Mouse (Mus musculus) embryonic facial prominence, embryonic 15.5 days (tissue): Measurements from ENCODE around the gene Relch. TPM values are rescaled to one million over a fixed set of nuclear protein-coding genes. Genes with fewer than 3 reads are reported as not detected.
"Not testable (repeated sequence)": the region's sequence is repeated elsewhere in the genome, so short reads cannot be mapped to it uniquely, and the experiment has no call there.

Experiments
- ATAC-seq: fragments of 200-750 bp; cut with Nextera tagmentation; 2 replicates; pipeline ENCODE4 v1.8.0; 2017; ENCODE audit warnings: low read depth, moderate TSS enrichment; ENCODE audit not compliant: insufficient number of reproducible peaks, low FRiP score, low TSS enrichment
- H3K27ac ChIP-seq: fragments of 300-500 bp; sonication (generic); replicated peaks from 2 replicates; pipeline ENCODE4 v1.5.1; 2015; ENCODE audit warnings: mild to moderate bottlenecking, inconsistent platforms
- H3K27me3 ChIP-seq: fragments of 300-500 bp; sonication (generic); 2 replicates; pipeline ENCODE4 v1.6.1; 2015; ENCODE audit warnings: inconsistent platforms
- H3K36me3 ChIP-seq: fragments of 300-500 bp; sonication (generic); 2 replicates; pipeline ENCODE4 v1.6.1; 2015; ENCODE audit warnings: mild to moderate bottlenecking, inconsistent platforms
- H3K4me1 ChIP-seq: fragments of 300-500 bp; sonication (generic); 2 replicates; pipeline ENCODE4 v1.6.1; 2015; ENCODE audit warnings: inconsistent platforms
- H3K4me2 ChIP-seq: fragments of 300-500 bp; sonication (generic); replicated peaks from 2 replicates; pipeline ENCODE4 v1.6.1; 2015; ENCODE audit warnings: mild to moderate bottlenecking, inconsistent platforms
- H3K4me3 ChIP-seq: fragments of 300-500 bp; sonication (generic); replicated peaks from 2 replicates; pipeline ENCODE4 v1.5.1; 2015; ENCODE audit warnings: mild to moderate bottlenecking, inconsistent platforms
- H3K9ac ChIP-seq: fragments of 300-500 bp; sonication (generic); 2 replicates; pipeline ENCODE4 v1.6.1; 2015; ENCODE audit warnings: inconsistent platforms
- H3K9me3 ChIP-seq: fragments of 300-500 bp; sonication (generic); replicated peaks from 2 replicates; pipeline ENCODE4 v1.6.1; 2016; ENCODE audit warnings: inconsistent platforms
- WGBS: fragments of 180-500 bp; shearing (Covaris S2); methylation state at CpG from one replicate; pipeline ENCODE4 v1.1.7; 2015; 5-methylcytosine and 5-hydroxymethylcytosine counted together
- polyA plus RNA-seq: library from polyadenylated mRNA; unstranded; fragments of >200 nt; fragmentation: Nextera tagmentation; extraction: Ambion mirVana; gene quantifications from 2 replicates; pipeline ENCODE4 v1.2.1, GENCODE M21; 2015

Relch gene
- polyA plus RNA-seq, 1 experiment from 2014 or later = 27.2 TPM

DNA sequence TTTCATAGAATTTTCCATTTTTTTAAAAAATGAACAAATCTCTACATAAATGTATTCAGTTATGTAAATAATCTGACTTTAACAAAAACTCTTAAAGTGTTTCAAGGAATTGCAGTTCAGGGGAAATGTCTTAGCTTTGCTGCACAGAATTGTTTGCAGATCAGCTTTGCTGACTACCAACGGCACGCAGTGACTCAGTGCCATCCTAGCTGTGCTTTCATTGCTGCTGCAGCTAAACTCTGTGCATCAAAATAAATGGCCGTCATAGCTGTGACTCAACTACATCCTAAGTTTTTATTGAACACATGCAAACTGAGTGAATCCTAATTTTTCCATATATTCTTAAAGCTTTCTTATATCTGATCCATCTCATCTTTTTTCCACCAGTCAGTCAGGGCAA is 21.8 kb downstream of the Relch start:
- no peak overlapping the region for H3K9ac ChIP-seq
- no peaks in the 10 kb centered on the region; the same call in 1 of the 2 replicates for H3K36me3 ChIP-seq
- H3K27ac ChIP-seq = no peak overlapping the region
- no peaks in the 10 kb centered on the region for H3K4me1 ChIP-seq
- no peaks in the 10 kb centered on the region for H3K9me3 ChIP-seq
- no peaks in the 10 kb centered on the region for H3K27me3 ChIP-seq
- H3K4me3 ChIP-seq = no peak overlapping the region
- no peak for ATAC-seq
- WGBS = 79% methylated on average over 3 of the region's 3 CpGs
- H3K4me2 ChIP-seq = no peak overlapping the region

DNA sequence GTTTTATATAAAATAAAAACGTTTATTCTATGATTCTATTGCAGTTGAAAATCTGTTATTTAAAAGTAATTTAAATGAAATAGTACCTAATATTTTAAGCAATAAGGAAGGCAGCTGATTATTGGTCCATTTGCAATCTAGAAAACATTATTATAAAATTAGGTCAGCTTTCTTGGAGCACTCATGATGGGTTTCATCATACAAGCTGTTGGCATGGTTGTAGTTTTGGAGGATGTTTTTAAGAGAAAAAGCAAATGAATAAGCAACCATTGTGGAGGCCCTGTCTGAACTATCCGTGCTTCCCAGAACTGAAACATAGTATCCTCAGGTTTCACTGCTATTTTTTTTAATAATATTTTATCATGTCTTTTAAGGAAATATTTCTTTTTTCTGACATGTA is 31.9 kb downstream of the Relch start:
- H3K4me2 ChIP-seq = no peak overlapping the region
- no peaks in the 10 kb centered on the region for H3K36me3 ChIP-seq
- H3K4me1 ChIP-seq = no peaks in the 10 kb centered on the region
- ATAC-seq = no peak
- H3K27ac ChIP-seq = no peak overlapping the region
- H3K9ac ChIP-seq = no peak overlapping the region
- H3K27me3 ChIP-seq = no peaks in the 10 kb centered on the region
- 93% methylated on average over 2 of the region's 2 CpGs for WGBS
- no peaks in the 10 kb centered on the region for H3K9me3 ChIP-seq
- no peak overlapping the region for H3K4me3 ChIP-seq

DNA sequence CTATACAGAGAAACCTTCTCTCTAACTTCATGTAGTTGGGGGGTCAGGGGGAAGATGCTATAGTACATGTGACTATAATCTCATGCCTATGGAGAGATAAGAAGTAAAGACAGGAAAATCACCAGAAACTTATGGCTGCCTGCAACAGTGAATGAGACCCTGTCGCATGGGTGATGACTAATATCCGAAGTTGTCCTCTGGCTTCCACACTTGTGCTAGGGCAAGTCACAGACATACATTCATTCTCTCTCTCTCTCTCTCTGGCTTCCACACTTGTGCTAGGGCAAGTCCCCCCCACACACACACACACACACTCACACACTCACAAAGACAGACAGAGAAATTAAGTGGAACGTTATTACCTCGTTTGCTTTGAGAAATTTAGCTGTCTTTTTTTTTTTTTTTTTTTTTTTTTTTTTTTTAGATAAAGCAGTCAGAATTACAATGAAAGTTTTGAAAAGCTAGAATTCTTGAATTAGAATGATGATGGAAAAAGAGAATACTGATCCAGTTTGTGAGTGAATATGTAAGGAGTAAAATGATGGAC is 37.4 kb downstream of the Relch start:
- H3K27ac ChIP-seq = no peak overlapping the region
- H3K9ac ChIP-seq = no peak overlapping the region
- H3K4me3 ChIP-seq = no peak overlapping the region
- 87% methylated on average over 4 of the region's 4 CpGs for WGBS
- H3K27me3 ChIP-seq = no peaks in the 10 kb centered on the region
- H3K4me2 ChIP-seq = no peak overlapping the region
- ATAC-seq = no peak
- H3K36me3 ChIP-seq = 0 out of 2 replicates have a peak, but pooled peaks cover 3% of the 10 kb centered on the region
- no peaks in the 10 kb centered on the region for H3K4me1 ChIP-seq
- H3K9me3 ChIP-seq = no peaks in the 10 kb centered on the region

DNA sequence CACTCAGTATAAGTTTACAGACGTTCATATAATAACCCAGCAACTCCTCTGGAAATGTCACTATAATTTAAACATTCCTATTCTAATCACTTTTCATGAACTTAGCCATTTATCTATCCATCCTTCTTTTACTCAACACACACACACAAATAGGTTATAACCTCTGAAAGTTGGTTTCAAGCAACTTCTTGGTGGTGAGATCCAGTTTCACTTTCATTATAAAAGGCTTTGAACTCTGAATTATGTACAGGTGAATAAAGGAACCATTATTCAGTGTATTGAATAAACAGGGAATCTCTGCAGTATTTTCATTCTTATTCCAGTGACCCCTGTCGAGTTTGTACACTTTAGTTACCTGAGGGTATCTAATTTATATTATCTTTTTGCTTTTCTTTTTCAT is 45.8 kb downstream of the Relch start:
- Histone ChIP-seq H3K4me1 (no peaks in the 10 kb centered on the region), H3K9me3 (no peaks in the 10 kb centered on the region), H3K4me2 (no peak overlapping the region), H3K27me3 (no peaks in the 10 kb centered on the region), H3K9ac (no peak overlapping the region), H3K4me3 (no peak overlapping the region), H3K36me3 (peaks cover 16% of the 10 kb centered on the region; the same call in 1 of the 2 replicates), H3K27ac (no peak overlapping the region)
- WGBS = 63% methylated on average over 2 of the region's 2 CpGs
- no peak for ATAC-seq

DNA sequence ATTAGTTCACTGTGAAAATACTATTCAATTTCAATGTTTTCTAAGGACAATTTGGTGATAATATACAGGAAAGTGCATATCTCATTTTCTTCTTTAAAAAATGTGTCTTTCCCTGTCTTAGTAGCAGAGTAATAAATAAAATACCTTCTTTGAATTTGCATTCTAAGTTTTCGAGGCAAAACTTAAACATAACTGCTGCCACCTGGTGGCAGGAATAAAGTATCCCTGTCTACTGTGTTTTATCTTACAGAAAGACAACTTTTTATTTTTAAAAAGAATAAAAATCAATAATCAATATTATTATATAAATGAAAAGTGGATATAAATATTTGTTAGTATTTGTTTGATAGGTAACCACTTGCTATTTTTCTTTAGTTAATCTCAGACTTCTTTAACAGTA is 47.6 kb downstream of the Relch start:
- no peak overlapping the region for H3K4me2 ChIP-seq
- H3K9me3 ChIP-seq = no peaks in the 10 kb centered on the region
- WGBS = 21% methylated on average over 1 of the region's 1 CpGs
- H3K9ac ChIP-seq = no peak overlapping the region
- no peaks in the 10 kb centered on the region for H3K4me1 ChIP-seq
- no peak overlapping the region for H3K27ac ChIP-seq
- H3K36me3 ChIP-seq = peaks cover 18% of the 10 kb centered on the region; the same call in 1 of the 2 replicates
- ATAC-seq = no peak
- H3K4me3 ChIP-seq = no peak overlapping the region
- H3K27me3 ChIP-seq = no peaks in the 10 kb centered on the region

DNA sequence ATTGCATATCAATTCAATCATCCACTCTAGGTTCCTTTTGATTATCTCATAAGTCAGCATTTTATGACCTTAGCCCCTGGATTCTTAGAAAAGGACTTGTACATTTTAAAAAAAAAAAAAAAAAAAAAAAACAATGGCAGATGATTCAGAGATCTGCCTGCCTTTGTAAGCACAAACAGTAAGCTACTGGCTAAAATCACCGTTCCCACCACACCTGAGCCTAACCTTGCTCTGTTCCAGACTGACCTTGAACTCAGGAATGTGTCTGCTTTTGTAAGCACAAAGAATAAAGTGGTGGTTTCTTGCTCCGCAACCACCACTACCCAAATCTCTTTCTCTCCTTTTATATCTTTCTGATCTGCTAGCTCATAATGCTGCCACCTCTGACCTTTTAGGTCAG is 49.2 kb downstream of the Relch start:
- 92% methylated on average over 2 of the region's 2 CpGs for WGBS
- H3K4me2 ChIP-seq = no peak overlapping the region
- ATAC-seq = no peak

DNA sequence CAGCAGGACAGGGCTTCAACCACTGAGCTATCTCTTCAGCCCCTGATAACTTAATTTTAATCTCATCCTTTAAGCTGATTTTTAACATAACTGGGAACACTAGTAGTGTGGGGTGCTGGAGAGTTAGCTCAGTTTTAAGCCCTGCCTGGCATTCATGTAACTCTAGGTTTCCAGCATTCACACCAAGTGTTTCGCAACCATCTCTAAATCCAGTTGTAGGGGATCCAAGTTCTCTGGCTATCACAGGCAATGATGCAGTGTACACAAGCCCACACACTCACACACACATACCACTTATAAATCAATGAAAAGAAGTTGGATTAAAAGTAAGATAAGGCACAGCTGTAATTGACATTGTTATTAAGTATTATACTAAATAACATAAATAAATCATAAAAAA is 54.7 kb downstream of the Relch start:
- Histone ChIP-seq H3K4me3 (no peak overlapping the region), H3K4me2 (no peak overlapping the region), H3K27me3 (no peaks in the 10 kb centered on the region), H3K9ac (no peak overlapping the region), H3K27ac (no peak overlapping the region), H3K36me3 (peaks cover 8% of the 10 kb centered on the region; the same call in 1 of the 2 replicates), H3K9me3 (no peaks in the 10 kb centered on the region), H3K4me1 (no peaks in the 10 kb centered on the region)
- ATAC-seq = no peak
- WGBS = 94% methylated on average over 1 of the region's 1 CpGs

More for the DNA sequence above, 49.2 kb downstream of the Relch start:
- no peak overlapping the region for H3K4me3 ChIP-seq
- no peaks in the 10 kb centered on the region for H3K9me3 ChIP-seq
- no peak overlapping the region for H3K9ac ChIP-seq
- H3K36me3 ChIP-seq = peaks cover 10% of the 10 kb centered on the region; the same call in 1 of the 2 replicates
- H3K27ac ChIP-seq = no peak overlapping the region
- no peaks in the 10 kb centered on the region for H3K4me1 ChIP-seq
- no peaks in the 10 kb centered on the region for H3K27me3 ChIP-seq

DNA sequence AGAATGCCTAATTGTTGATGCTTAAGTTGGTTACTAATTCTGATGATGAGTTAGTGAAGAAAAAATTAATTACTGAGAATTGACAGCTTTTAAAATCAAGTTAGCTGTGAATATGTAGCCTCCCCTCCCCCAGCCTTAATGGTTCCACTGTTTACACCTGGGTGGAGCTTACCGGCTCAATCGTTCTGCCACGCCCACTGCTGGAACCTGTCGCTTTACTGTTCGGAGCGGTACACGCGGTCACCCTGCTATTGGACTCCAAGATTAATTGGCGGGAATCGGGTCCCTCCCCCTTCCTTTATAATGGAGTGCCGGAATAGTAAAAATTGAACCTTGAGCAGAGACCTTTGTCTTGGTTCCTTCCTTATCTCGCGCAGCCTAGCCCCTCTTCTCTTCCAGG is 65.6 kb downstream of the Relch start:
- not testable (repeated sequence) for H3K4me1 ChIP-seq, H3K9me3 ChIP-seq, H3K9ac ChIP-seq, H3K4me3 ChIP-seq, H3K4me2 ChIP-seq, ATAC-seq, H3K27ac ChIP-seq, H3K27me3 ChIP-seq
- H3K36me3 ChIP-seq = peaks cover 12% of the 10 kb centered on the region; the same call in 1 of the 2 replicates
- WGBS = 96% methylated on average over 13 of the region's 13 CpGs

DNA sequence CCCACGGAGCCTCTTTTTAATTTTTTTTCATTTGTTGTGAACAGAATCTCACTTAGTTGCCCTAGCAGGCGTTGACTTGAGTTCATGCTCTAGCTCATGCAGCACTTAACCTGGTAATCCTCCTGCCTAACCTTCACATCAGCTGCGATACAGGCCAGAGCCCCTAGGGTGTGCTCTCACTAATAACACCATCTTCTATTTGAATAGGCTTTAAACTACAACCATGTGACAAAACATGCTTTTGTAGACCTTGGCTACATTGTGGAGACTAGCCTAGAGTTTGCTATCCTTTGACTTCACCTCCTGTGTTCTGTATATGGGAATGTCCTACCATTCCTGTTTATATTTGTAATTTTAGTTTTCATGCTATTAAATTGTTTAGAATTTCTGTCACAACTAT is 71.7 kb downstream of the Relch start:
- ATAC-seq = no peak
- Histone ChIP-seq H3K4me2 (no peak overlapping the region), H3K9ac (no peak overlapping the region), H3K9me3 (no peaks in the 10 kb centered on the region), H3K27me3 (no peaks in the 10 kb centered on the region), H3K4me1 (no peaks in the 10 kb centered on the region), H3K36me3 (peaks cover 18% of the 10 kb centered on the region; the same call in 1 of the 2 replicates), H3K4me3 (no peak overlapping the region), H3K27ac (no peak overlapping the region)
- 70% methylated on average over 3 of the region's 3 CpGs for WGBS

DNA sequence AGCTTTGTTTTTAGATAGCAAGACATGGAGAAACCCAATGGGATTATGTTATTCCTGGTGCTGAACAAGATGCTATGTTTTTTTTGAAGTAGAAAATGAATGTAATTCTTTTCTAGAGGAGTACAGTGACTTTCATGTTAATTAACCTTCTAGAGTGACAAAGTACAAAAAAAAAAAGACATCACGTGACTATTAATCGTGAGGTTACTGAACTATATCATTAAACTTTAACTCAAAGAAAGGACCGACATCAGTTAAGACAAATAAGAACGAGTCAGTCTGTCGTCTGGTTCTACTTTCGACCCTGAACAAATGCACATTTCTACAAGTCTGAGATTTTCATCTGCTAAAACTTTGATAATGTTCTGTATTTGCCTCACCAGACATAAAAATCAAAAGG is 74.7 kb downstream of the Relch start:
- ATAC-seq = no peak
- no peaks in the 10 kb centered on the region for H3K27me3 ChIP-seq
- H3K27ac ChIP-seq = no peak overlapping the region
- H3K9ac ChIP-seq = no peak overlapping the region
- WGBS = 75% methylated on average over 6 of the region's 6 CpGs
- no peaks in the 10 kb centered on the region for H3K9me3 ChIP-seq
- no peak overlapping the region for H3K4me3 ChIP-seq
- peaks cover 31% of the 10 kb centered on the region for H3K36me3 ChIP-seq
- no peaks in the 10 kb centered on the region for H3K4me1 ChIP-seq
- H3K4me2 ChIP-seq = no peak overlapping the region

DNA sequence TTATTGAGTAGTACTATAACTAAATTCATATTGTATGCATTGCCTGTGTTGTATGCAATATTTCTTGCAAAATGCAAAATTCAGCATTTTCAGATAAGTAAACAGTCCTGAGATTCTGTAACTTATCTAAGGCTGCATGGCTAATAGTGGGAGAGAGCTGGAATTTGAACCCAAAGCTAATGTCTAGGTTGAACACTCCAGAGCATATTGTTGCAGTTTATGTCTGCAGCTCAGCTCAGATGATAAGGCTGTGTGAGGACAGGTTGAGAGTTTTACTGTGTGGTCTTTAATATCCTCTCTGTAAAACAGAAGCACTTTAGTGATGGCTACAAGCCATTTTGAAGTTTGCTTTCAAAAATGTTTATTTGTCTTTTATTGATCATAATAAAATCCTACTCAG is 75.8 kb downstream of the Relch start:
- H3K9me3 ChIP-seq = no peaks in the 10 kb centered on the region
- no peaks in the 10 kb centered on the region for H3K4me1 ChIP-seq
- H3K4me3 ChIP-seq = no peak overlapping the region
- H3K36me3 ChIP-seq = peaks cover 39% of the 10 kb centered on the region
- H3K27ac ChIP-seq = no peak overlapping the region
- no peak for ATAC-seq
- no peak overlapping the region for H3K9ac ChIP-seq
- no peak overlapping the region for H3K4me2 ChIP-seq
- no peaks in the 10 kb centered on the region for H3K27me3 ChIP-seq

DNA sequence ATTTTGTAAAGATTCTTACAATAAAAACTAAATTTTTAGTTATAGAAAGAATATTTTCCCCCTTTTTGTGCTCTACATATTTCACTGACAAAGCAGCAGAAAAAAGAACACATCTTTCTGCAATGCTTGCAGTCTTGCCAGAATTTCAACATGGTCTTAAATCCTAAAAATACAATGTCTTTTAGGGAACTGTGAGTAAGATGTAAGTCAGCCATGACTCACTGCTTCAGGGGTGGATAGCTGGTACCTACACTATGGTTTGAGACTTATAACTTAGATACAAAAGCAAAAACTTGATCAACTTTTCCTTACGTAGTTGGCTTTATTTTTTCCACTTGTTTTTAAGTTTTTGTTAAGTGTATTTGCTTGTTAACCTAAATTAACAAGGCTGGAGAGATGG is 78.8 kb downstream of the Relch start:
- no peak for ATAC-seq
- Histone ChIP-seq H3K4me3 (no peak overlapping the region), H3K4me2 (no peak overlapping the region), H3K4me1 (no peaks in the 10 kb centered on the region), H3K9me3 (no peaks in the 10 kb centered on the region), H3K9ac (no peak overlapping the region), H3K36me3 (peaks cover 47% of the 10 kb centered on the region), H3K27ac (no peak overlapping the region), H3K27me3 (no peaks in the 10 kb centered on the region)
- WGBS = 88% methylated on average over 1 of the region's 1 CpGs
